Mouse (Mus musculus) left cerebral cortex, adult 9 months (tissue): ENCODE data around the gene Tpsb2.

Source experiments
- DNase-seq, 2 experiments: peaks; one replicate each; pipeline ENCODE4 v3.0.0; 2022; ENCODE audit warnings: low spot score in 2 of 2

The Tpsb2 gene

DNA sequence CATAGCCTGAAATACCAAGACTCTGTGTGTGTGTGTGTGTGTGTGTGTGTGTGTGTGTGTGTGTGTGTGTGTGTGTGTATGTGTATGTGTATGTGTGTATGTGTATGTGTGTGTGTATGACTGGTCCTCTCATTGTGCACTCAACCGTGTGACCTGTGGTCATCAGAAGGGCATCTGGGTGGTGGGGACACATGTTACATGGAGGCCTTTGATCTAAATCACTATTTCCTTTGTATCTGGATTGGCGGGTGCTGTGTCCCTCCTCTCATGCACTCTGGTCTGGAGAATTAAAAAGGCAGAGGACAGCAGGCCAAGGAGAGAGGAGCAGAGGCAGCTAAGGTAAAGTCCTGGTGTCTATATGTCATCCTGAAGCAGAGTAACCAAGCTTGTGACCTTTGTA lies at the start of gene Tpsb2:
Gene Tpsb2 (plus strand): TSS at position 301 of the 400 bp plus-strand sequence.
- no peak for DNase-seq

DNA sequence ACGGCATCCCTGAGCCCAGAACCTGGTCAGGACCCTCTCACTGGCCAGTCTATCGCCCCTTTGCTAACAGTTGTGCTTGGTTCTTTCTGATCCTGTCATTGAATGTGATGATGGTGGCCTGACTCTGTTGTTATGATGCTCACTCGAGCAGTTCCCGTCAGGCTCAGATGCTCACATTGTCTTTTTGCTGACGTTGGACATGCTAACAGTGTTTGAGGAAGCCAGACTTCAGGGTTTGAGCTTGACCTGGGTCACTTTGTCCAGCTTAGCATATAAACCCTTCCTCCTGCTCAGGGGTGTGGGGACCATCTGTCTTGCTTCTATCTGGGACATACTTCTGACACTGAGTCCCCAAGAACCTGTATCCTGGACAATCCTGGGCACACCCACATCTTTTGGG lies 47.8 kb upstream of the Tpsb2 start, which contains the start of gene Prss29:
Gene Prss29 (plus strand): TSS at position 301 of the 400 bp plus-strand sequence.
- no peak for DNase-seq

- DNase-seq = no peak
Measured at GRCm38 (mm10) chr17:25320819-25321218, 45.3 kb upstream of the Tpsb2 start.

DNA sequence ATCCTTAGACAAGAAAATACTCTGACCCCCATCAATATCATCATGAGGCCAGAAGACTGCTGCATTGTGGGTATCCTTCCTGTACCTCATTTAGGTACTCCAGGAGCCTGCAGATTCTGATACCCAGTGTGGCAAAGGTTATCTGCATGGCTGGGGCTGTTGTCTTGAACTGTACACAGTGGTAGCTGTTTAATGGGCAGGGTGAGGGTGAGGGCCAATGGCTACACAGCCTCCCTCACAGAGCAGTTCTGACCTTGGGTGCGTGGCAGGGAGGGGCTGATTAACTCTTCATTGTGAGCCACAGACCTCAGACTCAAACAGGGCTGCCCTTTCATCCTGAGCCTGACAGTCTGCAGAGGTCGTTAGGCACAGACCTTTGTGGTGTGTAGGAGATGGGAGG lies 43.2 kb upstream of the Tpsb2 start:
- no peak for DNase-seq

GRCm38 (mm10) chr17:25332321-25332720 lies 33.8 kb upstream of the Tpsb2 start:
- no peak for DNase-seq

DNA sequence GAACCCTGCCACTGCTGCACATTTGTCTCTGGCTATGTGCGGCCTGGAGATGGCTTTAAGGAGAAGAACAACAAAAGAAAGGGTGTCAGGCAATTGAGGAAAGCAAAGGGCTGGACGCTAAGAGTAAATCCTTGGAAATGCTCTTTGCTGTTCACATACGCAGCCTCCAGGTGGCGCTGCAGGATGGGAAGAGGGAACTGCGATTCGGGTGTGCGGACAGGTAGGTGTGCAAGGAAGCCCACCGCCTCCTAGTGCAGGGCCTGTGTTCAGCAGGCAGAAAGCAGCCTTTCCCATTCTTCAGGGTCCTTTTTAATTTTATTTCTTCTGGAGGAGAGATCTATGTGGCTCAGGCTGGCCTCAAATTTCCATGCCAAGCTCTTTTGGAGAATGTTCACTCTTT lies 32.2 kb upstream of the Tpsb2 start:
- DNase-seq = peak in 1 of 2 experiments; percentile 48

DNA sequence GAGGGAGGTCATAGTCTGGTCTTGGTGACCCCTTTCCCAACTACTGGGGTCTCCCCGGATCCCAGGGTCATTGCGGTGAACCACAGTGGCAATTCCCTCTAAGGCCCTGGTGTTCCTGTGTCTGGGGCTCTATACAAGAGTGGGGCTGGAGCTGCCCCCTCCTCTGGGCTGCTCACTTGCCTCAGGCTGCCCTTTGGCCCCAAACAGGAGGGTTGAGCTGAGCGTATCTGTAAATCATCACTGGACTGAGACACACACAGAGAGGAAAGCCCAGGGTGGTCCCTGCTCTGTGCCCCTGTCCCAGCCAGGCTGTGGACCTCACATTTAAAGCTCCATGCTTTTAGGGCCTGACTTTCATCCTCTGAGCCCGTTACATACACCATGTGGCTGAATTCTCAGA lies 27.9 kb upstream of the Tpsb2 start:
- DNase-seq = no peak

DNA sequence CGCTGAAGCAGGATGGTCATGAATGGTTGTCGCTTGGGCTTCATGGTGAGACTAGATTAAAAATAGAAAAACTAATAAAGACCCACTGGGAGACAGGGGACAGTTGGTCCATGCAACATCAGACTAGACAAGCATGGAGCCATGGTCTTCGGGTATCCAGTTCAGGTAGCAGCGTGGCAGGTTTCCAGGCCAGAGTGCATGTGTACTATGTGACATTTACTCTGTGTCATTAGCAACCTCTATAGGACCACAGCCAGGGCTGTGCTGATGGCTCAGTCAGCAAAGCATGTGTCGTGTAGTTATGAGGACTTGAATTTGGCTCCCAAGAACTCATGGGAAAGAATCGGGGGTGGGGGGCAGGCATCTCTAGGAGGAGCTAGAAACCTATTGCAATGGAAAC lies 26.1 kb upstream of the Tpsb2 start:
- no peak for DNase-seq

DNA sequence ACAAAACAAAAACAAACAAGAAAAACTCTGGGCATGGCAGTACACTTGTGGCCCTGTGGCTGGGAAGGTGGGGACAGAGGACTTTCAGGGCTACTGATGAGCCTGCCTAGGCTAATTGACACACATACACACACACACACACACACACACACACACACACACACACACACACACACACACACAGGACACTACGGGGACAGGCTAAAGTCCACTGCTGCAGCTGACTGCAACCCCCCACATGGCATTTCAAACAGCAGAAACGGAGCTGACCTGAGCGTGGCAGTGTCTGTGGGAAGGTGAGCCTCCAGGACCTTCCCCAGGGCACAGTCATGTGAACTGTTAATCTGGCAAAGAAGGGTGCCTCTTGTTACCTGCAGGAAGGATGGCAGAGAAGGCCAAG lies 24.6 kb upstream of the Tpsb2 start:
- no peak for DNase-seq

DNA sequence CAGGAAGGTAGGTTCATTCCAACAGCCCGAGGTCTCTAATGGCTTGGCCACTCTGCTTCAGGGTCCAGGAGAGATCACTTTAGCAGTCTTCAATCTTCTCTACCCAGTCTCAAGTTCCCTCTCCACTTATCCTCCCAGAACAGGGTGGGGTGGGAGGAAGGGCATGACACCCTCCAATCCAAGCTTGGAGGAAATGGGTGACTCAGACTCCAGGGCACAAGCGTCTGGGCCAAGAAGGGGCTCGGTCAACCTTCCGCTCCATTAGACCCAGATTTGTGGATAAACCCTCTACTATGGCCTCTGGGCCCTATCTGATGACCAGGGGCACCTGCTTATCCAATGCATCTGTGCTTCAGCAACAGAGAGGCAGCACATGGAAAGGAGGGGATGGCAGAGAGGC lies 20.6 kb upstream of the Tpsb2 start, which contains the start of gene Tpsab1:
Gene Tpsab1 (minus strand): TSS at position 101 of the 400 bp plus-strand sequence.
- no peak for DNase-seq

DNA sequence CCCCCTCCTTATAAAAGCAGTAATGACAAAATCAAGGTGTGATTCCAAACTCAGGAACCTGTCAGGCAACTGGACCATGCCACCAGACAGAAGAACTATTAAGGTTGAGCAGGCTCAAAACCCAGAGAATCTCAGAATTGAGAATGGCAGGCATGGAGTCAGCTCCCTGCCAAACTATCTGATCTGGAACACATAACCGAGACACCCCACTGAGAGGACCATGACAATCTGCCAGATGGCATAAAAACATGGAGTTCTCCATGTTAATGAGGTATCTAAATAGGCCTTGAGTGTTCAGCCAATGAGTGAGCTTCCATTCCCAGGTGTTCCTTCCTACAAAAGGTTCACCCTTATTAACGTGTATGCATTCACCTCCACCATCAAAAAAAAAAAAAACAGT lies 4.8 kb upstream of the Tpsb2 start:
- no peak for DNase-seq

DNA sequence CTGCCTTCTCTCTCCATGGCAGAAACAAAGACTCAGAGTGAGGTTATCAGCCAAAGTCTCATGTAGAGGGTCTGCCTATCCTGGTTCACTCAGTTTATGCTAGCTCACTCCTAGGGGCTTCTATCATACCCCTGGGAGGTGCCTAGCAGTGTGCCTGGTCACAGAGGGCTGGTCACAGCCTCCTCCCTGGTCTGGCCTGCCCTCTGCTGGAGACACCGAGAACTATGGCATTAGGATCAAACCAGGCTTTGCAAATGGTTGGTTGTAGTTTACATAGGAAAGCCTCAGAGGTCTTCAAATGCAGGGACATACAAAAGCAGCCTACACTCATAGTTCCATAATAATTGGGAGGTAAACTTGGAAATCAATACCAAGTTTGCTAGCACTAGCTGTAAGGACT lies 2.4 kb upstream of the Tpsb2 start:
- DNase-seq = peak in 1 of 2 experiments; percentile 47

GRCm38 (mm10) chr17:25368973-25369372 lies 2.9 kb downstream of the Tpsb2 start, which contains the start of gene Tpsg1:
Gene Tpsg1, plus strand, starts transcription at chr17:25369273.
- no peak for DNase-seq

GRCm38 (mm10) chr17:25372491-25372890 lies 6.4 kb downstream of the Tpsb2 start:
- no peak for DNase-seq

DNA sequence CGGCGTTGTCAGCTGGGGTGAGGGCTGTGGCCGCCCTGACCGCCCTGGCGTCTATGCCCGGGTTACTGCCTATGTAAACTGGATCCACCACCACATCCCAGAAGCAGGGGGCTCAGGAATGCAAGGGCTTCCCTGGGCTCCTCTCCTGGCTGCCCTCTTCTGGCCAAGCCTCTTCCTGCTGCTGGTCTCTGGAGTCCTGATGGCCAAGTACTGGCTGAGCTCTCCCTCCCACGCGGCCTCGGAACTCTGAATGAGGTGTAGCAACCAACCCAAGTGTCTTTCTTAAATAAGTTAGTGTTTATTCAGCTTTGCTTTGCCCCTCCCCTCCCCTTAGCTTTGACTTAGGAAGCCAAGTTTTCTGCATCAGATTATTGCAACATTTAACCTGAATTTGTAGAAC lies 7.9 kb downstream of the Tpsb2 start:
- DNase-seq = no peak

DNA sequence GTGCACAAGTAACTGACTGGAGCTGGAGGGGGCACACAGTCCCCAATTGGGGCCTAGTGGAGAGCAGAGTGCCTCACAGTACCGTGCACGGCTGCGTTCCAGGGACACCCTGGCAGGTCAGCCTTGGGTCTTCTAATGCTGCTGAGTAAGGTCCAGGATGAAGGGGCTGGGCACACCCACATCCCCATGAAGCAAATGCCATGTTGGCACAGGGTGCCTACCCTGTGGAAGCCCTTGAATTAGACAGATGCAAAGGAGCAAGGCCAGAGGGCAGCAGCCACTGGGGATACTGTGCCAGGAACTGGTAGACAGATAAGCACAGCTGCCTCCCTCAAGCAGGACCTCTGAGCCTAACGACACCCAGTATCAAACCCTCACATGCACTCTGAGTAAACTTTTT lies 28.4 kb downstream of the Tpsb2 start:
- DNase-seq = no peak

DNA sequence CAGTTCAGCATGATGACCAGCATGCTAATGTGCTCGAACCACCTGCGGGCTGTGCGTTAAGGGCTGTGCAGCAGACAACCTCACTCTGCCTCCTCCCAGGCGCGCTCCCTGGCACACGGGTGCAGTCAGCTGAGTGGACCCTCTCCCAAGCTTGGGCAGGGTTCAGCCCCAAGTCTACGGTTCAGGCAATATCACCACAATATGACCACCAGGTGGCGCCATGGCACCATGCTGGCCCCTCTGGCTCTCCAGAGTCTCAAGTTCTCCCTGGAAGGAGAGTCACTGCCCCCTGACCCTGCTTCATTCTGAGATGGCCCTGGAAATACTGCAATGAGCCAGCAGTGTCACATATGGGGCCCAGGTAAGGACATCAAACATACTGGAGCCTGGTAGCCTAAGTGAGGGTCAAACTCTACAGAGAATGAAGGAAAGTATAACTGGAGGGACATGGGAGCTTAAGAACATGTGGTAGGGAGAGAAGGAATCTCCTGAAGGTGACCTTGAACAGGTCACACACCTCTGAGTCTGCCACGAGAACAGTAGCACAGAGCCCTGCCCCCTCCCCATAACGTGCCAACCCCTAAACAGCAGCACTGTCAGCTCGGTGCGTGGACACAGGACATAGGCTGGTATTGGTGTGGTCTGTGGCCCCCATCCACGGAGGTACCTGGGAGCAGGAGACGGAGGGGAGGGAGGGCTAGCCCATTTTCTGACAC lies 31.9 kb downstream of the Tpsb2 start:
- peak in 1 of 2 experiments; percentile 84 for DNase-seq

- no peak for DNase-seq
Measured at GRCm38 (mm10) chr17:25398520-25398838, 32.4 kb downstream of the Tpsb2 start.

DNA sequence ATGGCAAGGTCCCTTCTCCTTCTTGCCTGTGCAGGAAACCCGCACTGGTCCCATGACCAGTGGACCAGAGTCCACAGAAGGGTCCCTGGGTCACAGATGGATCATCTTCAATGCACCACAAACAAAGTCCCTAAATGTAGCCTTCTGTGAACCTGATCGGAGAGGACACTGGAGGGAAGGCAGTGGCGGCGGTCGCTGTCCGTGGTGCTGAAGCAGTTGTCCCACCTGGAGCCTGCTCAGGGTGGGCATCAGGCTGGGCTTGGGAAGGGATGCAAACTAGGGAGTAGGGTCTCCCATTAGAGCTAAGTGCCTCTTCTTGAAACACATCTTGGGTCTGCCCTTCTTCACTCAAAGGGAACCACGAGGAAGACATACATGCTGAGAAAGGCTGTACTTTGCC lies 34.3 kb downstream of the Tpsb2 start:
- no peak for DNase-seq

GRCm38 (mm10) chr17:25401491-25401890 lies 35.4 kb downstream of the Tpsb2 start:
- no peak for DNase-seq

GRCm38 (mm10) chr17:25402224-25402623 lies 36.1 kb downstream of the Tpsb2 start:
- DNase-seq = no peak

- no peak for DNase-seq
Measured at GRCm38 (mm10) chr17:25404190-25404589, 38.1 kb downstream of the Tpsb2 start.

DNA sequence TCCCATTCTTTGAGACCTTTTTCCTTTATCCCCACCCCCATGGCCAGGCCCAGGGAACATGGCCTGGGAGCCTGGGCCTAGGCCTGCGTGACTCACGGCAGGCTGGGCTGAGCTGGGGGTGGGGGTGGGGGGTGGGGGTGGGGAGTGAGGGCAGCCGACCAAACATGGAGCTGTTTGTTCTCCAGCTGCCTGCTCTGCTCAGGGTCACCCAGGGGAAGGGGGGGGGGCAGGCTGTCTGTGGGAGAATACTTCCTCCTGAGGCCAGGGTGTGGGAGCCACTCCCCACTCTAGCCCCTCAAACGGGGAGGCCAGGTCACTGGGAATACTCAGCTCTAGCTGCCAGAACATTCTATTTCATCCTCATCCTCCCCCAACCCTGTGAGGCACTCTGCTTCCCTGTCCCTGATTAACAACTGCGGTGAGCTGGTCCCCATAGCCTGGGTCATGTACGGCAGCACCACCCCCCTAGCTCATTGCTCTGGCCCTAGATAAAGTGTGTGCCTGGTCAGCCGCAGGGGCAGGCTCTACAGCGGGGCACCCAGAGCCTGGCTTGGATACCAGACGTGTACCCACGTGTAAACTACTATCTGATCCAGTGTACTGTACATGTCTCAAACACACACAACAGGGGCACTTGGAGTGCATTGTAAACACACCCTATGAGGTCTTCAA lies 39.3 kb downstream of the Tpsb2 start:
- no peak for DNase-seq
